Mouse (Mus musculus) brain, embryonic 14.5 days (tissue): ENCODE measurements around the gene Cops7b.

Source experiments
- CTCF ChIP-seq: fragments of 200-500 bp; IDR thresholded peaks from 2 replicates; pipeline ENCODE4 v1.5.1; 2012; ENCODE audit warnings: inconsistent platforms, mild to moderate bottlenecking, moderate library complexity, borderline replicate concordance; ENCODE audit not compliant: insufficient read depth, insufficient read length; ENCODE audit errors: extremely low read depth
- POLR2A ChIP-seq: fragments of 200-500 bp; IDR thresholded peaks from 2 replicates; pipeline ENCODE4 v1.6.1; 2012; ENCODE audit warnings: mild to moderate bottlenecking, inconsistent platforms, borderline replicate concordance; ENCODE audit not compliant: poor library complexity, insufficient read depth, insufficient read length, severe bottlenecking; ENCODE audit errors: extremely low read depth

GRCm38 (mm10) chr1:86546797-86547196 lies 35.9 kb upstream of the Cops7b start:
- no peak for TF ChIP-seq POLR2A
- TF ChIP-seq CTCF, result no peak
